Mouse (Mus musculus) right cerebral cortex, postnatal 36 days (tissue): ENCODE results near the gene Gm3072.
"Not testable (repeated sequence)": the region's sequence is repeated elsewhere in the genome, so short reads cannot be mapped to it uniquely, and the experiment has no call there.

Experiments
- DNase-seq, 2 experiments: peaks; one replicate each; pipeline ENCODE4 v3.0.0; 2022; ENCODE audit warnings: low spot score in 2 of 2, mixed read lengths in 1 of 2

Gm3072 gene

DNA sequence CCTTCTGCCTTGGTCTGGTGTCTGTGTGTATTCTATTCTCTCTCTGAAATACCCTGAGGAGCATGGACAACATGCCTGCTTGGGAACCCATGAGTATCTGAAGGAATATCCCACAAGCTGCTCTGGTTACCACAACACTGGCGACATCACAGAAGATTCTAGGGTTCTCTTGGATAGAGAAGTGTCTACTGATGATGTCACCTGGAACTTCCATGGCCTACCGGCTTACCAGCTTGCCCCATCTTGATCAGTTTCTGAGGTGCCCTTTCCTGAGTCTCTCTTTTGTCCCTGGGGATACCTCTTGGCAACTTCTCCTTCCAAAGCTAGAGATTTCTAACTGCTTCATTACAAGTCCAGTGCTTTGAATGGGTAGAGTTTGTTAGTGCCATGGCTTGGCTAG, at the start of gene Gm3072:
Gm3072 (minus strand) TSS at position 101 of the 400 bp plus-strand sequence.
- DNase-seq, result not testable (repeated sequence)

DNA sequence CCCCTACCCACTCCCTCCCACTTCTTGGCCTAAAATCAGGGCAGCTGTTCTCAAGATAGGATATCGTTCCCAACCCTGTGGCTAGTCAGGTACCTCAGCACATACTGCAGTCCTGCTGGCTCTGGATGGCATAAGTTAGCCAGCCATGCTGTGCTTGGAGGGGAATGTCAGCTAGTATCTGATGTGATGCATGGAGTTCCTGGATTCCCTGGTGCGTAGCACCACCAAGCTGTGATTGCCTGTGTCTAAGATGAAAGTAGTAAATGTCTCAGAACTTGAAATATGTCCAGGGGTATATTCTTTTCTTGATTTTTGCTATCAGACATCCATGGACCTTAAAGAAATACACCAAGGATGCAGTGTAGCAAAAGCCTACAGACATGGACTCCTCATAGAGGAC, 23.8 kb upstream of the Gm3072 start:
- peak in 1 of 2 experiments; percentile 8 for DNase-seq

DNA sequence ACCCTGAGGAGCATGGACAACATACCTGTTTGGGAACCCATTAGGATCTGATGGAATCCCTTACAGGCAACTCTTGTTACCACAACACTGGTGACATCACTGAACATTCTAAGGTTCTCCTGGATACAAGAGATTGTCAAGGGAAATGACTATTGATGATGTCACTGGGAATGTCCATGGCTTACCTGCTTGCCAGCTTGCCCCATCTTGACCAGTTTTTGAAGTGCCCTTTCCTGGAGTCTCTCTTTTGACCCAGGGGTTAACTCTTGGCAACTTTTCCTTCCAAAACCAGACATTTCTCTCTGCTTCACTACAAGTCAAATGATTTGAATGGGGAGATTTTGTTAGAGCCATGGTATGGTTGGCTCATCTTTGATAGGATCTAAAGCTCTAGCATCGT, 22.0 kb upstream of the Gm3072 start, which contains the start of gene Gm3676:
Gm3676 (minus strand) TSS at position 101 of the 400 bp plus-strand sequence.
- not testable (repeated sequence) for DNase-seq

DNA sequence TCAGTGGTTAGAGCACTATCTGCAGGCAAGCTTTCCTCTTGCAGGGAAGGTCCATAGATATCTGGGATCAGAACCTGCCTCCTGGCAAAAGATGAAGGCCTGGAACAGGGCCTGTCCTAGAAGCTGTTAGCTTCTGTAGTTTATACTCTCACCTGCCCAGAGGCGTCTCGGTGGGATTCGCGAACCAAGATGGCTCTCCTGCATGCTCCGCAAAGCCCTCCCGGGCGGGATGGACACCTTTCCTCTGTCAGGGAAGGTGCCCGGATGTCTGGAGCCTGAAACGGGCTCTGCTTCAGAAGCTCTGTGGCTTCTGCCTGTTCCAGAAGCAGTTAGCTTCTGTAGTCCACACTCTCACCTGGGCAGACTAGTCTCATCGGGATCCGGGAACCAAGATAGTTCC, 5.7 kb upstream of the Gm3072 start:
- not testable (repeated sequence) for DNase-seq

DNA sequence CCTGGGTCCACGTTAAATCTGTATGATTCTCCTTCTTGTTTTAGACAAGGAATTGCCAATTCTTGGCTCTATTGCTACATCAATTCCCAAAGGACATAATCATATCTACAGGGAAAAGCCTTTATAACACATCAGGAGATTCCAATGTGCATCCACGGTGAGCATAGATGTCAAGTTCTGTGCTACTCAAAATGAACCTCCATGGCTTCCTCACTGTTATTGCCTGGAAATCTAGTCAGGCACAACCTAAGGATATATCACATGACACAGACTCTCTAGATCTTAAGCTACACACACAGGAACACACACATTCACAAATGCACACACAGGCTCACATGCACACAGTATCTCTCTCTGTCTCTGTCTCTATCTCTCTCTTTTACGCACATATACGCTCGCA, 1.9 kb downstream of the Gm3072 start:
- DNase-seq, result not testable (repeated sequence)

- DNase-seq, result not testable (repeated sequence)
These were observed 13.7 kb downstream of the Gm3072 start for GRCm38 (mm10) chr14:41610690-41611089.

DNA sequence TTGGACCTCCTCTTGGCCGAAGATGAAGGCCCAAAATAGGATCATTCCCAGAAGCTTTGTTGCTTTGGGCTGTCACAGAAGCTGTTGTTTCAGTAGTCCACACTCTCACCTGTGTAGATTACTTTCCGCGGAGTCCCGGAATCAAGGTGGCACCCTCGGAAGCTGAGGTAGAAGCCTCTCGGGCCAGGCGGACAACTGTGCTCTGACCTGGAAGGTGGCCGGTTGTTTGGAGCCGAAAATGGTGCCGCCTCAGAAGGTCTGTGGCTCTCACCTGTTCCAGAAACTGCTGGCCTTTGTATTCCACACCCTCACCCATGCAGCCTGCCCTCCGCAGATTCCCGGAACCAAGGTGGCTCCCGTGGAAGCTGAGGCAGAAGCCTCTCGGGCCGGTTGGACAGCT, 23.5 kb downstream of the Gm3072 start:
- DNase-seq, result not testable (repeated sequence)

GRCm38 (mm10) chr14:41586346-41586745, 38.1 kb downstream of the Gm3072 start:
- not testable (repeated sequence) for DNase-seq

GRCm38 (mm10) chr14:41572911-41573310, 51.5 kb downstream of the Gm3072 start, which contains the start of gene 1700049E17Rik2:
1700049E17Rik2 (plus strand) TSS chr14:41573211.
- DNase-seq, result not testable (repeated sequence)
